Mouse (Mus musculus) ovary, adult 18-20 months (tissue): ENCODE data around the gene Olfr374.
"Not testable (repeated sequence)": the region's sequence is repeated elsewhere in the genome, so short reads cannot be mapped to it uniquely, and the experiment has no call there.

ENCODE experiments used
- DNase-seq: peaks from one replicate; pipeline ENCODE4 v3.0.0; 2022; ENCODE audit warnings: low spot score, mixed read lengths

The Olfr374 gene

GRCm38 (mm10) chr8:72106740-72107139, at the start of gene Olfr374:
Gene Olfr374, plus strand, starts transcription at chr8:72107040.
- no peak for DNase-seq

GRCm38 (mm10) chr8:72057643-72058042, 49.2 kb upstream of the Olfr374 start:
- not testable (repeated sequence) for DNase-seq

GRCm38 (mm10) chr8:72066819-72067399, 39.9 kb upstream of the Olfr374 start:
- not testable (repeated sequence) for DNase-seq

- DNase-seq = not testable (repeated sequence)
These were observed 24.0 kb upstream of the Olfr374 start, which contains the start of gene Olfr373 for GRCm38 (mm10) chr8:72082877-72083276. Gene Olfr373, plus strand, starts transcription at chr8:72083177.

- no peak for DNase-seq
These were observed 22.1 kb upstream of the Olfr374 start for GRCm38 (mm10) chr8:72084744-72085143.

- not testable (repeated sequence) for DNase-seq
These were observed 19.2 kb upstream of the Olfr374 start for GRCm38 (mm10) chr8:72087611-72088010.

GRCm38 (mm10) chr8:72096721-72097120, 10.1 kb upstream of the Olfr374 start:
- not testable (repeated sequence) for DNase-seq

GRCm38 (mm10) chr8:72099377-72100103, 7.3 kb upstream of the Olfr374 start:
- peak; percentile 71 for DNase-seq

GRCm38 (mm10) chr8:72105165-72105564, 1.7 kb upstream of the Olfr374 start:
- DNase-seq = no peak

GRCm38 (mm10) chr8:72110876-72111275, 4.0 kb downstream of the Olfr374 start:
- no peak for DNase-seq

- DNase-seq = no peak
These were observed 5.6 kb downstream of the Olfr374 start for GRCm38 (mm10) chr8:72112486-72112885.

- DNase-seq = no peak
These were observed 8.4 kb downstream of the Olfr374 start for GRCm38 (mm10) chr8:72115202-72115601.

- no peak for DNase-seq
These were observed 11.8 kb downstream of the Olfr374 start for GRCm38 (mm10) chr8:72118616-72119015.

GRCm38 (mm10) chr8:72121486-72121885, 14.6 kb downstream of the Olfr374 start:
- not testable (repeated sequence) for DNase-seq

GRCm38 (mm10) chr8:72121997-72122396, 15.2 kb downstream of the Olfr374 start:
- DNase-seq = no peak

GRCm38 (mm10) chr8:72127834-72128233, 21.0 kb downstream of the Olfr374 start:
- DNase-seq = no peak

- no peak for DNase-seq
These were observed 24.4 kb downstream of the Olfr374 start for GRCm38 (mm10) chr8:72131251-72131650.

- DNase-seq = no peak
These were observed 25.1 kb downstream of the Olfr374 start for GRCm38 (mm10) chr8:72131901-72132300.

GRCm38 (mm10) chr8:72132417-72132816, 25.6 kb downstream of the Olfr374 start:
- DNase-seq = no peak

- peak; percentile 43 for DNase-seq
These were observed 26.1 kb downstream of the Olfr374 start for GRCm38 (mm10) chr8:72132891-72133290.

GRCm38 (mm10) chr8:72133507-72133906, 26.7 kb downstream of the Olfr374 start:
- no peak for DNase-seq

GRCm38 (mm10) chr8:72134756-72135445, 28.1 kb downstream of the Olfr374 start, which contains the start of gene Tpm4:
Gene Tpm4, plus strand, starts transcription at chr8:72134975.
- DNase-seq = peak; percentile 58
